Mouse (Mus musculus): ENCODE data around the gene Ube2i.

DNA sequence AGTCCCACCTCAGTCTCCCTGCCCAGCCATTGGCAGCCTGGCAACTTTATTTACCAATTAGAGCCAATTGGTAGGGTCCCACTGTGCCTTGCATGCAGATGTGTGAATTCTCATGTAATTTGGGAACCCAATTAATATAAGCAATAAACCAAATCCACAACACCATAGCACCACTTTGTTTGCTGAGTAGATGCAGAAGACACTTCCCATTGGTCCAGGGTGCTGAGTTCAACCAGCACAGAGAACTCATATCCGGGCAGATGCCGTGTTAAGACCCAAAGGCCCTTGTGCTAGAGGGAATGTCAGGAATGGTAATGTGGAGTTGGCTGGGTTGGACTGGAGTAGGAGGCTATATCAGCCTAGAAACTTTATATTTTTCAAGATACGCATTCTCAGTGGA, 1.4 kb upstream of the Ube2i start:
- no peak for TF ChIP-seq EP300 (IDR thresholded peaks at IDR 0.05; ENCODE audit: insufficient read depth, low read depth, low read length)
- no peak for TF ChIP-seq CTCF (IDR thresholded peaks at IDR 0.05)
- no peak for TF ChIP-seq POLR2A (IDR thresholded peaks at IDR 0.05; ENCODE audit: insufficient read depth, low read depth, low read length)
